Mouse (Mus musculus): ENCODE results near the gene Arid1a.

The Arid1a gene

DNA sequence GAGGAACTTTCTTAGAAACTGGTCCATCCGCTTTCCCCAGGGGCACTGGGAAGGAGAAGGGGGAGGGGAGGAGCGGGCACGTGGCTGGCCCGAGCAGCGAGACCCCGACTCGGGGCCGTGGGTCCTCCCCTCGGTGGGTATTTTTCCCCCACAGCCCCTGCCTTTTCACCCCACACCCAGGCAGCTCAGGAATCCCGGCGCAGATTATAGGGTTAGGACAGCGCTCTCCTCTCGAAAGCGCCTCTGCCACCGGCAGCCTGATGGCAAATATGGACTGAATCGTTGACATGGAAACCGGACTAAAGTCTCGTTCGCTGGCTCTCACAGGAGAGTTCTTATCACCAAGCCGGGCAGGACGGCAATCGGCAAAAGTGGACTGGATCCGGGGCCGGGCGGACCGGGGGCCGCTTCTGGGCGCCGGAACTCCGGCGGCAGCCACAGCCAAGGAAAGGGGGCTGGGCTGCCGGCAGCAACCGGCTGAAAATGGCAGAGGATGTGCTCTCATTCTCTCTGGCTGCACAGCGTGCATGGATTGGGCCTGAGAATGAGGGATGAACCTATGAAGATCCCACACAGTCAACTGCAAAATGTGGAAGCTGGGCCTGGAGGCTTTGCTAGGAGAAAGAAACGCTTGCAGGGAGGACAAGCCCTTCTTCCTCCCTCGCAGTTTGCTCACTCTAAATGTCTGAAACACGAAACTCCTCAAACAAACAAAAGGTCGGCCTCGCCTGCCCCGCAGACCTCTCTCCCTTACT lies at the start of gene Arid1a:
Gene Arid1a, minus strand, starts transcription at position 256 of the 755 bp plus-strand sequence.
- WGBS: under 1% methylated on average over 40 of the region's 40 CpGs

DNA sequence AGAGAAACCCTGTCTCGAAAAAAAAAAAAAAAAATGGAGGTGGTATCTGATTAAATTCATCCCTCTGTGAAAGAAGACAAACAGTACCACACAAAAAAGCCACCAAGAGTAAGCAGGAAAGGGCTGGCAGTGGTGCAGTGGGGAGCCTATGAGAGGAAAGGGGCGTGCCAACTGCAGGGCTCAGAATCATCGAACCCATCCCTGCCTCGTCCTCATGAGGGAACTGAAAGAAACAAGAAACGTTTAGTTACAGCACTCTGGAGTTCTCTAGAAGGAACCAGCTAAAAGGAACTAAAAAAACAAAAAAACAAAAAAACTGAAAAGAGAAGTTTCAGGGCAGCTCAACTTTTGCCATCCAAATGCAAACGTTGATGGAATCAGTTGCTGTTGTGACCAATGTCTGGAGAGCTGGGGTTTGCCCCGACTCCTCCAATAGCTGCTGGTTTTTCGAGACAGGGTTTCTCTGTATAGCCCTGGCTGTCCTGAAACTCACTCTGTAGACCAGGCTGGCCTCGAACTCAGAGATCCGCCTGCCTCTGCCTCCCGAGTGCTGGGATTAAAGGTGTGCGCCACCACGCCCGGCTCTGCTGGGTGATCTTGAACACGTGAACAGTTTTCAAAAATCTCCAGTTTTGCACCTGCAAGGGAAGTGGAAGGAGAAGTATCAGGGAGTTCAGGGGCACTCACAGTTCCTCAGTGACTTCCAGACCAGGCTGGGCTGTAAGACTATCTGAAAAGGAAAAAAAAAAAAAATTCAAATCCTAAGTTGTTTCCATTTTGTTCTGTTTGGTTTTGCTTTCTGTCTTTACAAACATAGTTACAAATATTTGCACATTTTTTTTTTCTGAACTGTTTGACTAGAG lies 48.1 kb upstream of the Arid1a start:
- WGBS: 73% methylated on average over 15 of the region's 15 CpGs

DNA sequence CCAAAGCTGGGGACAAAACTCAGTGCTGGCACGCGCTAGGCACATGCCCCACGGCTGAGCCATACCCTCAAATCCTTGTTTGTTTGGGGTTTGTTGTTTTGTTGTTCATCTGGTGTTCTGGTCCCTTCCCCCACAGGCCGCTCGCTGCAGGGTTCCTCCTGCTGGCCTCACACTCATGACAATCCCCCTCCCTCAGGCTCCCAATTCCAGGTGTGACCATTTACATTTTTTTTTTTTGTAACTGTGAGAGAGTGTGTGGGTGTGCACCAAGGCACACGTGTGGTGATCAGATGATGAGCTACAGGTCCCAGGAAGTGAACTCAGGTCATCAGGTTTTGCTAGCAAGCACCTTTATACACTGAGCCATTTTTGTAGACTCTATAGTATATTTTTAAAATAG lies 44.0 kb upstream of the Arid1a start:
- 50% methylated on average over 6 of the region's 6 CpGs for WGBS

DNA sequence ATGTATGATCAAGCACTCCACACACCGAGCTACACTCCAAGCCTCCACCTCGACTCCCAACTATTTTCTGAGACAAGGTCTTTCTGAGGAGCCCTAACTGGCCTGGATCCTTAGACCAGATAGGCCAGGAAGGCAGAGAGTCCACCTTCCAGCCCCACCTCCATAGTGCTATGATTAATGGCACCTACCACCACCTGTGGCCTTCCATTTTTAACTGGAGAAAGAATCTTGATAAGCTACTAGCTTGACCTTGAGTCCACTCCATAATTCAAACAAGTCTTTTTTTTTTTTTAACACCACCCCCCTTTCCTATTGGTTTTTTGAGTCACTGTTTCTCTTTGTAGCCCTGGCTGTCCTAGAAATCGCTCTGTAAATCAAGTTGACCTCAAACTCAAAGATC lies 36.7 kb upstream of the Arid1a start:
- 93% methylated on average over 3 of the region's 3 CpGs for WGBS

DNA sequence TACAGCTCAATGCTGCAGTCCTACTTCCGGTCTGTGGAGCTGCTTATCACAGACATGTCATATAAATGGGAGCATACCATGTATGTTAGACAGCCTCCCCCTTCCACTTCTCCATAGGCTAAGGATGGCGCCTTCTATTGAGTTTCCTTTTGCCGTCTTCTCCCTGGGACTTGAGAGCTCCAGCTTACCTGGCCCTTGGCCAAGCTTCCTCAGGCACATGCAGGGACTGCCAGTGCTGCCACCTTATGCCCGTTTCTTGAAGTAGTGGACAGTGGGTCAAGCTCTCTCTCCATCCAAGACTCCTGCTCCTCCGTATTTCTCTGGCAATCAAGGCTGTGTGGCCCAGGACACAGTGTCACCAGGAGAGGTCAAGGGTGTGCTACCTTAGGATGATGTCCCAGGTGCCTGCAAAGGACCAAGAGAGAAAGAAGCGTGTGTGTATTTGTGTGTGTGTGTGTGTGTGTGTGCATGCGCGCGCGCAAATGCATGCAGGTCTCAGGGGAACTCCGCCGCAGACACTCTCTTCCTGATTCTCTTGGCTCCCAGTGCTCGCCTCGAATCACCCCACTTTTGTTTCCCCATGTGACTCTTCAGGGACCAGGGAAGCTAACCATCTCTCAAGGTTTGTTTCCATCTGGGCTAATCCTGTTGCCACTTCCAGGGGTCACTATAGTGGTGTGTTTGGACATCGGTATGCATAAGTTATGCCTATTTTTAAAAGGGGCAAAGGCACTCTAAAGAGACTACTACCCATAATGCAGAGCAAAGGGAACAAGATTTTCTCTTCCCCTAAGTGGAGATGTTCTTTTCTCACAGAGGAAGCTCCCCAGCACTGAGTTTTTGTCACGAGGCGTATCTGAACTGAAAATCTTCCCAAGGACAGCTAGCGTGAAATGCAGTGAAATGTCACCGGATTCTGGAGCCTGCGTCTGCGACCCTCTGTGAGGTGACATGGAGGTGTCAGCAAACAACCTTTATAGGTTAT lies 18.3 kb upstream of the Arid1a start:
- 68% methylated on average over 21 of the region's 21 CpGs for WGBS

DNA sequence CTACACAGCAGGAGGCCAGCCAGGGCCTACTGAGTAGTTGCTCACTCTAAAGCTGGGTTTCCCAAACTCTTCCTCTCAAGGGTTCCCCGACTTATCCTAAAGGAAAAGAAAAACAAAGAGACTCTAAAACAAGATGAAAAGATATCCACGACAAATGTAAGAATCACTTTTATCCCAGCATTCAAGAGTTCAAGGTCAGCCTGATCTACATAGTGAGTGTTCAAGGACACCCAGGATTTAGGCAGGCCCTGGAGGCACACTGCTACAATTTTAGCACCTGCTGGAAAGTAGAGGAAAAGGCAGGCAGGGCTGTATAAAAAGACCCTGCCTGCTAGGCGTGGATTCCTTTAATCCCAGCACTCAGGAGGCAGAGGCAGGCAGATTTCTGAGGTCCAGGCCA lies 12.6 kb upstream of the Arid1a start:
- WGBS: 86% methylated on average over 3 of the region's 3 CpGs

DNA sequence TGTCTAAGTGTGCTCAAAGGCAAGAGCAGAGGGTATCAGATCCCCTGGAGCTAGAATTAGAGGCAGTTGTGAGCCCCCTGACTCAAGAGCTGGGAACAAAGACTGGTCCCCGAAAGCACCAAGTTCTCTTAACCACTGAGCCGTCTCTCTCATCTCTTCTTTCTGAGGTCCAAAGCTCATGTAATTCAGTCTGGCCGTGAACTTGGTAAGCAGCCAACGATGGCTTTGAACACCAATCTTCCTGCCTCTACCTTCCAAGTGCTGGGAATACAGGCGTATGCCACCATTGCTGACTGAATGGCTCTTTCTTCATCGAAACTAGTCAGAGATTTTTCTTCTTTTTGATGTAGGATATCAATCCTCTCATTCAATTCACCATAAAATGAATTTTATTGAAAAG lies 6.5 kb upstream of the Arid1a start:
- 44% methylated on average over 6 of the region's 6 CpGs for WGBS

DNA sequence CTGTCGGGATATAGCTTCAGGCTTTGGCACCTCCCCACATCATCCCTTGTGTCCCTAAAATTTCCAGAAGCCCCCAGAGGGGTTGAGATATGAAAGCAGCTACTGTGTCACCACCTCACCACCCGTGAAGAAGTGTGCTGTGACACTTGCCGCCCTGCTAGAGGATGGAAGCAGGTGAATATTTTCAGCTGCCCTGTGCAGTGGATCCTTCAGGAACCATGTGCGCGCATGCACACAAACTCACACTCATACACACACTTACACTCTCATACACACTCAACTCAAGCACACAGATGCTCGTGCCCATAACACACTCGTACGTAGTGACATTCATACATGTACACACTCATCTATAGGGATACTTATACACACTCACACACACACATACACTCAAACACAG lies 3.1 kb upstream of the Arid1a start:
- 91% methylated on average over 8 of the region's 8 CpGs for WGBS

DNA sequence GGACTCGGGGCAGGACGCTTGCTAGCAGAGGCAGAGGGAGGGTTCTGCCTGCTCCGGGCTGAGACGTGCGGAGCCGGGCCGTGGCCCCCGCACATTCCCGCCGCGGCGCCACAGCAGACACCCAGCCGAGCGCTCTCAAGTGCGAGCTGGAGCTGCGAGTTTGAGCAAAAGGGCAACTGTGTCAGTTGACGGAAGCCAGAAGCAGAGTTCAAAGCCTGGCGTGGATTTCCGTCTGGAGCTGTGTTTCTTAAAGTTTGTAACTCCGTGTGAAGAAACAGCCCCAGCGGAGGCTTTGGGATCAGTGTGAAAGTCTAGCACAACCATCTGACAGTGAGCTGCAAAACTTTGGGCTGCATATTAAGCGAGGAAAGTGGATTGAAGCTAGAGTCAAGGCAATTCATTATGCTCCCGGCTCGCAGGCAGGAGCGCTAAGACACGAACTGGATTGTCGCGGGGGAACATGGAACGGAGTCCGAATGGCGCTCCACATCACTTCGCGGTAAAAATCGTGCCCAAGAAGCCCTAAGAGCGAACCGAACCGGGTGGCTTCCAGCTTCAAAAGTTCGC lies 783 bp upstream of the Arid1a start:
- under 1% methylated on average over 38 of the region's 38 CpGs for WGBS

DNA sequence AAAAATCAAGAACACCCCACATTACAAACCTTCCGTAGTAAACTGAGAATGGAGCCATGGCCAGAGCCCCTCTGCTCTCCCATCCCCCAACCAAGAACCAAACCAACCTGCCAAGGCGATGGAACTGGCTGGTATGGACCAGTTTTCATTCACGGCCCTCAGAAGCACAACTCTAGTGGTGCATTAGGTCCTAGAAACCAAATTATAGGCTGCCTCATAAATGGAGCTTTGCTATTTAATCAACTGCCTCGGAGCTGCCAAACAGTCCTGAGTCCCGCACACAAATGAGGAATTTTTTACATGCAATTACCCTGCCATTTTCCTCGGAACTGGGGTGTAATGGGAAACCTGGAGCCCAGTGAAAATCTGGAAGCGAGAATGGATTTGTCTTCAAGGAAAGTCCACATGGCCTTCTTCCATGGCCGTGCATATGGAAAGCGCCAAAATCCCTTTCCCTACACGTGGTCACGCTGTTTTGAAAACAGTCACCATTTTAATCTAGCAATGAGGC lies 653 bp downstream of the Arid1a start:
- WGBS: 10% methylated on average over 11 of the region's 11 CpGs

DNA sequence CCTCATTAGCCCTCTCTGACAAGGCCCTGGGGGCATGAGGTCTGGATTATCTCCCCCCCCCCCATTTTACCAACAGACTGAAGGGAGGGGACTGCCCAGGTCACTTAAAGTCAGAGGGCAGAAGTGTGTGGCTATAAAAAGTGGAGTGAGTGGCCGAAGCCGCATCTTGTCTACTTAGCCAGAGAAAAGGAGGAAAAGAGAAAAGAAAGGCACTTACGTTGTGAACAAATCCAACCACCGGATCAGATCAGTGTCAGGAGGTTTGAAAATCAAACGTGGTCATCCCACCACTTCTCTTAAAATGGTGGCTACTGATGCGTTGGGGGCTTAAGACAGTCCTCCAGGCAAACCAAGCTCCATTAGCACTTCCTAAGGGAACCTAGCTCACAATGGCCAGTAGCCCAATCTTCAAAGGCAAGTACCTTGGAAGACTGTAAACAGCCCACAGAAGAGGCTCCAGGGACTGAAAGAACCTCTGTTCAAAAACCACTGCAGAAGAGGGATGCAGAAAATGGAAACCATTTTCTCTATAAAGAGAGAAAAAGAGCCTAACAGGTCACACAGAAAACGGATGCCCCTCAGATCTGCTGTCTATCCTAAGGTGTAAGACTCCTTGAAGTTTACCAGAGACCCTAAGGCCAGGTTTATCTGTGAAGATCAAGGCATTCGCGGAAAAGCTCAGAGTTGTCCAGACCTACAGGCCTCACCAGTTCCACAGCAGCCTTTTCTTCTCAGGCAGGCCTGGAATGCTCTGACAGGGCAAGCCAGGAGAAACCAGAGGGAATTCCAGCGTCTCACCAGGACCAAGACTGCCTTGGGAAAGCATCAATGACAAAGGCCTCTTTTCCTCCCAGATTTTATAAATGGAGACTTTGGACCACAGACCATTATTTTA lies 1.5 kb downstream of the Arid1a start:
- WGBS: 44% methylated on average over 10 of the region's 10 CpGs

DNA sequence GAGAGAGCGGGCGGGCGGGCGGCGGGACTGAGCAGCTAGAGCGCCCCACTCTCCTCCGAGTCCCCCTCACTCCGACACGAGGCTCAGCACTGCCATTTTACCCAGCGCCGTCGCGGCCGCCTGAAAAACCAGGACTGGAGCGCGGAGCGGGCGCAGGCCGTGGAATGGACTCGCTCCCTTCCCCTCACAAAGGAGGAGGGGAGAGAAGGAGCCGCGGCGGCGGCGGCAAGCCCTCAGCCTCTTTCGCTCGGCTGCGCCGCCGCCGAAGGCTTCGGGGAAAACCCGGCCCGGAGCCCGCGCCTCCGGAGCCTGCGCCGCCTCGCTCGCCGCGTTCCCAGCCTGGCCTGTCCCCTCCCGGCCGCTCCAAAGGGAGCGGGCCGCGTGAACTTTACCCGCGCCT lies 2.3 kb downstream of the Arid1a start:
- 0% methylated on average over 41 of the region's 50 CpGs for WGBS

DNA sequence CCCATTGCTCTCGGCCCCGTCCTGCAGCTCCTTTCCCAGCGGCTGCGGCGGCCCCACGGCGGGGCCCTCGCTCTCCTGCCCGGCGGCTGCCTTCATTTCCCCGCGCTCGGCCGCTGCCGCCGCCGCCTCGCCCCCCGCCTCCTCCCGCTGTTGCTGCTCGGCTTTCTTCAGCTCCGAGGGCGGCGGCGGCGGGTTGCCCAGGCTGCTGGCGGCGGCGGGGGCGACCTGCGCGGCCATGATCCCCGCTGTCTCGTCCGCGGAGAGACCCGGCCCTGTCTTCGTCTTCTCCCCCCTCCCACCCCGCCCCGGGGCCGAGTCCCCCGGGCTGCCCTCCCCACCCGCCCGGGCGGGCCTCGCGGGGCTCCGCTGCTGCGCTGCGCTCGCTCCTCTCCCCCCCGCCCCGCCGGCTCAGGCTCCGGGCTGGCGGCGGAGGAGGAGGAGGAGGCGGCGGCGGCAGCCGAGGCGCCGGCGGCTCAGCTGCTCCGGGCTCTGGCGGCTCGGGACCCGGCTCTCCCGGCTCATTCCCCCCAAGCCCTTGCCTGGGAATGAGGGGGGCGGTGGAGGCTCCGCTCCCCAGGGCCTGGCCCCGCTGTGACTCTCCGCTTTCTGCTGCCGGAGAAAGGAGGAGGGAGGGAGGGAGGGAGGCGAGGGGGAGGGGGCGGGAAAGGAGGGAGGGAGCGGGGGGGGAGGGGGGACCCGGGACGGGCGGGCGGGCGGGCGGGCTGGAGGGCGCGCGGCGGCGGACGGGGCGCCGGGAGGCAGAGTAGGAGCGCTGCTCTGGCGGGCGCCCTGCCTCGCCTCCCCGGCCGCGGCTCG lies 3.0 kb downstream of the Arid1a start:
- under 1% methylated on average over 47 of the region's 99 CpGs for WGBS

DNA sequence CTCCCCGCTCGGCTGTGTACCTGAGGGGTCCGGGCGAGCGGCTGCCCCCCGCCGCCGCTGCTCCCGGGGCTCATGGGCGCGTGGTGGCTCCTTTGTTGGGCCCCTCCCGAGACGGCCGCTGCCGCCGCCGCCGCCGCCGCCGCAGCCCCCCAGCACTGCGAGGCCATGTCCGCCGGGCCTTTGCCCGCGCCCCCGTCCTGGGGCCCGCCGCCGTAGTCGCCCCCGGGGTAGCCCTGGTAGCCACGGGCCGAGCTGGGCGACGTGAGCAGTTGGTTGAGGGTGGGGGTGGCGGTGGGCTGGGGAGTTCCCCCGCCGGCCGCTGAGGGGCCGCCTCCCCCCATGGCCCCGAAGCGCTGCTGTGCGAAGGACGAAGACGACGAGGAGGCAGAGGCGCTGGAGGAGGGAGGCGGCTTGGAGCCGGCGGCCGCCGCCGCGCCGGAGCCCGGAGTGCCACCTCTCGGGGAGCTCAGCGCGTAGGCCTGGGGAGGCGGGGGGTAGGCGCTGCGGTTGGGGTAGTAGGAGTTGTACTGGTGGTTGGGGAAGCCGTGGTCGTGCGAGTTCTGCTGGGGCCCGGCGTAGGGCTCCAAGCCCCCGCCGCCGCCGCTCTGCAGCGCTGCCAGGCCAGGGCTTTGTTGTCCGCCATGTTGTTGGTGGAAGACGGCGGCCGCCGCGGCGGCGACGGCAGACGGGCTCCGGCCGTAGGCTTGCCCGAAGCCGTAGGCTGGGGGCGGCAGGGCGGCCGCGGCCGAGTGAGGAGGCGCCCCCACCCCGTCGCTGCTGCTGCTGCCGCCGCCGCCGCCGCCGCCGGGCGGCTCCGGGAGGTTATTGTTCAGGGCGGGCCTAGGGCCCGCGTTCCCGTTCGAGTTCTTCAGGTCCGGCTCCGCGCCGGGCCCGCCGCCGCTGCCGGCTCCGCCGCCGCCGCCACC lies 3.9 kb downstream of the Arid1a start:
- 1% methylated on average over 104 of the region's 121 CpGs for WGBS

DNA sequence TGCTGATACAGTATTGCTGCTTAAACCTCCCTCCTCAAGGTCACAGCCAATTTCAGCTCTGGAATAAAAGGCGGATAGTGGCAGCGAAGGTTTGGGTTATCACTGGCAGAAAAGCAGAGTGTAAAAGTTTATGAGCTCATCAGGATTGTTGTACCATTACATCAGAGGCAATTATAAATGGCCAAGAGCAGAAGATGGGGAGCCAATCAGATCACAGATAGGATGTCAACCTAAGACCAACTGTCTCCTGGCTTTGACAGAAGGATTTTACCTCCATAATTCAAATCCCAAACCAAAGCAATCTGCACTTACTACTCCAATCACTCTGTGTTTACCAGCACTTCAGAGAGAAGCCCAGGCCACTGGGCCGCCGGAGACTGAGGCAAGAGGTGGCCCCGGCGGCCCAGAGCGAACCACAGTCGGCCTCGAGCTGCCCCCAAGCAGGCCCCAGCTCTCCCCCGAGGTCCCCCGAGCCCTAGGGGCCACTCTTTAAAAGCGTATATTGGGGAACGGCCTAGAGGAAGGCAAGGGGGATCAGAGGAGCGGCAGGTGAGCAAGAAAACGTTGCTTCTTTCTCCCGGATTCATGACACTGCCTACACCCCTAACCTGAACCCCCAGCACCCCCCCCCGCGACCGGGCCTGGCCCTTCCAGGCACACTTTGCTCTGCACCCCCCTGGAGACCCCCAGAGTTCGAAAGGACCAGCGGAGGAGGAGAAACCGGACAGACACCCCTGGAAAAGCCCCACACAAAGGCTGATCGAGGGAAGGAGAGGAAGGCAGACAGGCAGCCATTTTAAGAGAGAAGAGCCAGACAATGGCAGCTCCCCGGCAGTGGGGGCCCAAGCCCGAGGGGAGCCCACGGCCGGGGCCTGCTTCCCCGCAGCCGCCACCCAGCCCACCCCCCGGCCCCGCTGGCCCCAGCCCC lies 4.8 kb downstream of the Arid1a start:
- under 1% methylated on average over 31 of the region's 31 CpGs for WGBS

DNA sequence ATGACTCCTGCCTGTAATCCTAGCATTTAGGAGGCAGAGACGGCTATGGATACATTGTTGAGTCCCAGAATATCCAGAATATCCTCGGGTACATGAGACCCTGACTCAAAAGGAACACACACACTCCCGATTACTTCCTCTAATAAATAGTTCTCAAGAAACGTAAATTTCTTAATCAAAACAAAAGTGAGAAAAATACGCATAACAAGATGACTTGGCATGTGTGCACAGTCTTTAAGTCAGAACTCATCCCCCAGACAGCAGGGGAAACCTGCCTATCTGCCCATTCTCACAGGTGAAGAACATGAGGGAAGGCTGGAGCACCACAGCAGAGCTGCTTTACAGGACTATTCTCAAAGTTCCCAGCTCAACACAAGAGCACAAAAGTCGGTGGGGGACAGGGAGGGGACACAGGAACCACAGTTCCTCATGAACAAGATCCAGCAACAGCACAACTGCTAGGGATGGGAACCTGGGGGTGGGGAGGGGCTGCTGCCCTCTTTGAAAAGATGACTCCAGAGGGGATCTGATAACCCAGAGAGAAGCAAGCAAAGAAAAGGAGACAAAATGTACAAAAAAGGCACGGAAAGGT lies 6.3 kb downstream of the Arid1a start:
- WGBS: 22% methylated on average over 7 of the region's 7 CpGs

DNA sequence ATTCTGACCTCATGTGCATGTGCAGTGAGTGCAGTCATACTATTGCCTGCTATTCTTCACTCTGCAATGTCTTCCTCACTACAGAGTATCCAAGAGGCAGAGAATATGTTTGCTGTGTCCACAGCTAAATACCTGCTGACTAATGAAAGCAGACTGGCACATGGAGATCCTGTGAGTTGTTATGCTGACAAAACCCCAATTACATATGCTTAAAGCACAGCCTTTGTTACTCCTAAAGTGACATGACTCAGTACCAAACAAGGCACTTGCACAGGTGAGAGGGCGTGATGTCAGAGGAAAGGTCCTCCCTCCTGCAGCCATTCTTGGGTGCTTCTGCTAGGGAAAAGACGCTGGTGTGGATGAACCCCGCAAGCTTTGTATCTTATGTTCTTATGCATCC lies 21.3 kb downstream of the Arid1a start:
- WGBS: 78% methylated on average over 3 of the region's 3 CpGs
